Mouse (Mus musculus) Patski (cell line): ENCODE data around the gene Ercc2. TPM values are rescaled to one million over a fixed set of nuclear protein-coding genes. Genes with fewer than 3 reads are reported as not detected.

Source experiments
- ATAC-seq: fragments of 100-300 bp; one replicate; pipeline ENCODE4 v1.8.0; 2021
- CTCF ChIA-PET: fragments of 350-600 bp; sonication (Branson Sonifier 250); formaldehyde crosslinking; loops from one replicate; lab custom pipeline; 2022; ENCODE audit warnings: inconsistent platforms; lab: Charles Lee
- POLR2A ChIA-PET: fragments of 350-600 bp; sonication (Branson Sonifier 250); formaldehyde crosslinking; loops from one replicate; lab custom pipeline; 2022; ENCODE audit warnings: antibody characterized with exemption, inconsistent platforms; lab: Charles Lee
- DNase-seq: peaks from one replicate; pipeline ENCODE4 v3.0.0-alpha.2; 2011; ENCODE audit warnings: low read depth, low spot score
- H3K27me3 ChIP-seq: fragments of 371-371 bp; one replicate; pipeline ENCODE4 v1.5.1; 2021
- CTCF ChIP-seq: fragments of 100-300 bp; IDR thresholded peaks from one replicate; pipeline ENCODE4 v1.5.1; 2021
- in situ Hi-C: fragments of 300-500 bp; cut with MboI; formaldehyde crosslinking; loops from 3 replicates; pipeline ENCODE4 v1.11.1; 2018; ENCODE audit warnings: low pct_unique_long_range_greater_than_20kb, mixed read lengths
- polyA plus RNA-seq: library from polyadenylated mRNA; unstranded; gene quantifications from one replicate; pipeline ENCODE4 v1.2.3, GENCODE M21; 2021

Ercc2 gene
- polyA plus RNA-seq, 1 experiment from 2014 or later: 26.2 TPM

DNA sequence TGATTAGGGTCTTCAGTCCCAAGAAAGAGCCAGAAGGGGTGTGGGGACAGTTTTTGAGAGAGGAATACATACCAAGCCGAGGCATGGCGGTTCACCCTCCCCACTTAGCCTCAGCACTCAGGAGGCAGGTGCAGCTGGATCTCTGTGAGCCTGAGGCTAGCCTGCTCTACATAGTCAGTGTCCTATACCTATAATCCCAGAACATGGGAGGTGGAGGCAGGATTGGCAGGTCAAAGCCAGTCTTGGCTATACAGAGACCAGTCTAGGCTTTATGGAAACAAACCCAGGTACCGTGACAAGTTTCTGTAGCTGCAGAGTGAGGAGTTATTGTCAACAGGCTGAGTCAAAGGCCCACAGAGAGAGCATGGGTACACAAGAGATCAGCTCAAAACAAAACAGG is 41.3 kb downstream of the Ercc2 start:
- no peaks in the 10 kb centered on the region for H3K27me3 ChIP-seq
- in situ Hi-C loops: no loop called here
- DNase-seq (no peak), ATAC-seq (no peak)
- POLR2A ChIA-PET: interaction anchor here (1.3 kb wide), 1 partner anchor 17 kb away, joined by 4 read pairs; no protein-coding TSS in a partner anchor
- CTCF ChIA-PET: interaction anchor here (1.0 to 2.0 kb wide), 2 partner anchors 9 to 167 kb away, joined by 3 to 8 read pairs; no protein-coding TSS in a partner anchor
- TF ChIP-seq CTCF: no peak

DNA sequence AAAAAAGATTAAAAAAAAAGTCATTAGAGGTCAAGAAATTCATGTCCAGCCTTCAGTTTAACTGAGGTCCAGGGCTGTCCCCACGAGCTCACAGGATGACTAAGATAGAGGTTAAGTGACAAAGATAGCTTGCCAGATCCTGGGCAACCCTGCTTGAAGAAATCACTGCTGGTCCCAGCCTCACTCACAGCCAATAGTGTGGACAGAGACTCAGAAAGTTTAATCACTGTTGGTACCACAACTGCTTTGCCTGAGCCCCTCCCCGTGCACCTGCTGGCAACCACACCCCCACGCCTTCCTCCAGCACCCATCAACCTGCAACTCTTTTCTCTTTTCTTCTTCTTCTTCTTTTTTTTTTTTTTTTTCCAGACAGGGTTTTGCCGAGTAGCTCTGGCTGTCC is 42.2 kb downstream of the Ercc2 start:
- no peak for TF ChIP-seq CTCF
- CTCF ChIA-PET: interaction anchor here (1.0 to 2.0 kb wide), 2 partner anchors 8 to 166 kb away, joined by 3 to 8 read pairs; no protein-coding TSS in a partner anchor
- no peak for ATAC-seq
- no peaks in the 10 kb centered on the region for H3K27me3 ChIP-seq
- DNase-seq: no peak
- in situ Hi-C loops: no loop called here
- POLR2A ChIA-PET: interaction anchor here (1.3 kb wide), 1 partner anchor 17 kb away, joined by 4 read pairs; no protein-coding TSS in a partner anchor

DNA sequence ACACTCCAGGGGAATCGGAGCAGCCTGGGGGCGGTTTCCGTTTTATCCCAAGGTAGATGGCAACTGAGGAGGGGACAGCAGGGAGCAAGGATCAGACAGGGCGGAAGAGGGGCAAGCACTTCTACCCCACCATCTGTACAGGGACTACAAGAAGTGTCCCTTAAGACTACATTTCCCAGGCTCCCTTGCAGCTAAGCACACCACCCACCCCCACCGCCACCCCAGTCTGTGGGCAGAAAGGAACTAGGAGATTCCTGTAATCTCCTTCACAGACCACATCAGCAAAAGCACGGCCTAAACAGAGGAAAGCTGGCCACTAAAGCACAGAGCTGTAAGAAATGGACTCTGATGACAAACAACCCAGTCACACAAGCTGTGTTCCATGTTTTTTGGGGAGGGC is 44.5 kb downstream of the Ercc2 start:
- TF ChIP-seq CTCF: no peak
- in situ Hi-C loops: no loop called here
- no peaks in the 10 kb centered on the region for H3K27me3 ChIP-seq
- ChIA-PET CTCF (interaction anchor here (0.8 to 1.0 kb wide), 2 partner anchors 12 to 21 kb away, joined by 3 to 5 read pairs; no protein-coding TSS in a partner anchor), POLR2A (interaction anchor here (0.7 kb wide), 1 partner anchor 11 kb away, joined by 4 read pairs; no protein-coding TSS in a partner anchor)
- ATAC-seq (no peak), DNase-seq (no peak)

DNA sequence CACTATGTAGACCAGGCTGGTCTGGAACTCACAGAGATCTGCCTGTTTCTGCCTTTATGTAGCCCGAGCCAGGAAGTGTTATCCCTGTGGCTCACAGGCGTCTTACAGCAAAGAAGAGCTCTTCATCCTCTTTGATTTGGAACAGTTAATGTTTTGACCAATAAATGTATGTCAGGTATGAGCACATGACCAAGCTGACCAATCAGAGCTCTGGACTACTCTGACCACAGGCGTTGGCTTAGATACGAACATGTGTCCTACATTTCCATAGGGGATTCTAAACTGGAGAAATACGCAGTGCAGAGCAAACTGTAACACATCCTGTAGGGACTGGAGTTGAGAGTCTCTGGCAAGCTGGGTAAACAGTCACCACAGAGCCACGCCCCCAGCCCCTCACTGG is 45.1 kb downstream of the Ercc2 start:
- DNase-seq (no peak), ATAC-seq (no peak)
- CTCF ChIA-PET: interaction anchor here (0.8 to 1.0 kb wide), 2 partner anchors 13 to 21 kb away, joined by 3 to 5 read pairs; no protein-coding TSS in a partner anchor
- POLR2A ChIA-PET: interaction anchor here (0.7 kb wide), 1 partner anchor 10 kb away, joined by 4 read pairs; no protein-coding TSS in a partner anchor
- TF ChIP-seq CTCF: no peak
- no peaks in the 10 kb centered on the region for H3K27me3 ChIP-seq
- in situ Hi-C loops: no loop called here

DNA sequence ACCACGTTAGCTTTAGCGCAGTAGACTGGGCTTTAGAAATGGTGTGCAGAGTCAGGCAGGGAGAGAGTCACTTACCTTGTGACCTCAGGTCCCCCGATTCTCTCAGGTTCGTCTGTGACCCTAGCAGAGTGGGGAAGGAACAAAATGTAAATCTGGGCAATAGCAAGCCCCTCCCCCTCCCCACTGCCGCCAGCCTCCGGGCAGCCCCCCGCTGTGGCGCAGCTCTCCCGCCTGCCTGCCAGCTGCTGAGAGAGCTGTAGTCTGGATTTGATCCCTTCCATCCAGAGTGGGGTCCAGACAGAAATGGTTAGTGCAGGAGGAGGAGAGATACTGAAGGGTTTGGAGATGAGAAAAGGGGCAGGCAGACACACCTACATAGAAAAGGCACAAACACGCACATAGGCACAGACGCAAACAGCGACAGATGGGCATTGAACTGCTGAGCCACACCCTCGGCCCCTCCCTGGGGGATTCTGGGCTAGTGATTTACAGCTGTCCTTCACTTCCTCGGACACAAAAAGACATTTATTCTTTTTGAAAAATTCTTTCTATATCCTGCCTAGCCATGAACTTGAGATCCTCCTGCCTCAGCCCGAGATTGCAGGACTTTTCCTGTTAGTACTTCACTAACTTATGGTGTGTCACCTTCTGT is 46.3 kb downstream of the Ercc2 start:
- ChIA-PET POLR2A (no interaction called here), CTCF (no interaction called here)
- DNase-seq (no peak), ATAC-seq (no peak)
- no peak for TF ChIP-seq CTCF
- in situ Hi-C loops: no loop called here
- H3K27me3 ChIP-seq: no peaks in the 10 kb centered on the region

DNA sequence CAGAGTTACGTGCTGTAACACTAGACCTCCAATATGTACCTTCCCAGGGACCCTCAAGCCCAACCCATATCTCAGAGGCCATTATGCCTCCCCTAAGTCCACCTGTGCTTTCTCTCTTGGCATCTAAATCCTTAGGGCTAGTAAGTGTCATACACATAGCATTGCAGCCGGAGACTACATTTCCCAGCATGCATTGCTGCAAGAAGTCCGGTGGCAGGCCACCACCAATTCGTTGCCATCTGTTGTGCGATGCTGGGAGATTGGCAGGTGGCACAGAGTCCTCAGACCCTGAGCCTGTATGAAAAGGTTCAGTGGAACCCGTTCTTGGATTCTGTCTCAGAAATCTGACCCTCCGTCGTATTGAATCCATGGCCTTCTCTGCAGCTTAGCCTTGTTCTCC is 47.9 kb downstream of the Ercc2 start:
- TF ChIP-seq CTCF: no peak
- no peaks in the 10 kb centered on the region for H3K27me3 ChIP-seq
- ChIA-PET CTCF (interaction anchor here (2.1 kb wide), 1 partner anchor 25 kb away, joined by 12 read pairs; the partner anchor contains the start of gene Ckm), POLR2A (no interaction called here)
- ATAC-seq (no peak), DNase-seq (no peak)
- in situ Hi-C loops: no loop called here

DNA sequence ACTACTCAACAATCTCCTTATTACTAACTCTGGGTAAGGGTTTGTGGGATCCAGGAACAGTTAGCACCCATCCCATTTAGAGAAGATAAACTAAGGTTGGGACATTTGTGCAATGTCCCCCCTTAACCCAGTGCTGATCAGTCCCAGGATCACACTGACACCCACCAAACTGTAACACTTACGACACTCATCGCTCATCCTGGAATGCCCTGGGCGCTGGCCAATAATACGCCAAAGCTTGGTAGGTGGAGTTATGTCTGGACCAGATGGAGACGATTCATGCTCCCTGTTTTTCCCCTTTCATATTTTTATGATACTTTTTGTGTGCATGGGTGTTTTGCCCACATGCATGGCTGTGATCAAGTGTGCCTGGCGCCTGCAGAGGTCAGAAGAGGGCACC is 48.6 kb downstream of the Ercc2 start:
- no peak for ATAC-seq
- in situ Hi-C loops: no loop called here
- ChIA-PET POLR2A (no interaction called here), CTCF (interaction anchor here (2.1 kb wide), 1 partner anchor 25 kb away, joined by 12 read pairs; the partner anchor contains the start of gene Ckm)
- no peak for TF ChIP-seq CTCF
- no peak for DNase-seq
- no peaks in the 10 kb centered on the region for H3K27me3 ChIP-seq

DNA sequence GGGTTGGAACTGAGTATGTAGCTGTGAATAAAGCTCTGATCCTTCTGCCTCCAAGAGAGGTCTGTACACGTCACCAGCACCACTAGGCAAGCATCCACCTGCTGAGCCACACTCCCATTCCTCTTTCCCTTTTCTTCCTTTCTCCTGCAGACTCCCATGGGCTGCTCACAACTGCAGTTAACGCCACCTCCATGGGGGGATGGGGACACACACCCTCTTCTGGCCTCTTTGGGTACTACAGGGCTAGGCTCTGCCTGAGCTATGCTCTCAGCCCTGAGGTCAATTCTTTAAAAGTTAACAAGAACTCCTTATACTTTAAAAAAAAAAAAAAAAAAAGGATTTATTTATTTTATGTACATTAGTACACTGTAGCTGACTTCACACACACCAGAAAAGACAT is 50.7 kb downstream of the Ercc2 start:
- CTCF ChIA-PET: interaction anchor here (0.8 to 2.7 kb wide), 11 partner anchors 9 to 70 kb away, joined by 3 to 8 read pairs (median 4); no protein-coding TSS in a partner anchor

DNA sequence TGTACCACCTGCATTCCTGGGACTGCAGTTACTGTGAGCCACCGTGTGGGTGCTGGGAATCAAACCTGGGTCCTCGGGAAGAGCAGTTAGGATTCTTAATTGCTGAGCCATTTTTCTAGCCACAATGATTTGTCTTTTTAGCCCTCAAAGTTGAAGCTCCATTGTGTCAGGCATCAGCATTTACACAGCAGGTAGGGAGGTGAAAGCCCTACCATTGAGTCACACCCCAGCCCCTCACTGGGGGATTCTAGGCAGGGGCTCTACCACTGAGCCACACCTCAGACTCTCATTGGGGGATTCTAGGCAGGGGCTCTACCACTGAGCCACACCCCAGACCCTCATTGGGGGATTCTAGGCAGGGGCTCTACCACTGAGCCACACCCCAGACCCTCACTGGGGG is 54.5 kb downstream of the Ercc2 start:
- no peak for TF ChIP-seq CTCF
- CTCF ChIA-PET: interaction anchor here (1.7 kb wide), 1 partner anchor 31 kb away, joined by 4 read pairs; no protein-coding TSS in a partner anchor
- POLR2A ChIA-PET: no interaction called here

More for the DNA sequence above, 50.7 kb downstream of the Ercc2 start:
- no peaks in the 10 kb centered on the region for H3K27me3 ChIP-seq
- POLR2A ChIA-PET: no interaction called here
- ATAC-seq (no peak), DNase-seq (no peak)
- in situ Hi-C loops: no loop called here
- TF ChIP-seq CTCF: no peak

DNA sequence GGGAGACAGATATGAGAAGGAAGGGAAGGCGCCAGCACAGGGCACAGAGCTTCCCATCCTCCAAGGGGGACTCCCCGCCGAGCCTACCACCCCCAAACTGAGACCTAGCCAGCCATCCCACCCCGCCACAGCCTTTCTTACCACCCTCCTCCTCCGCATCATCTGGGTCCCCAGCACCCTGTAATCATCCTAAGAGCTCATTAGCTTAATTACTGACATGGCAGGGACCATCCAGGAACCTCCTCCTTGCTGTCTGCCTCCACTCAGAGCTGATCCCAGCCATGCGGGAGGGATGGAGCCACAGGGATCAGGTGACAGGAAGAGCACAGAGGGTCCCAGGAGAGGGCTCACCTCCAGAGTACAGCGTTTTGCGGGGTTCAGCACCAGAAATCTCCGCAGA is 55.2 kb downstream of the Ercc2 start:
- ATAC-seq (no peak), DNase-seq (no peak)
- ChIA-PET CTCF (interaction anchor here (1.3 to 1.7 kb wide), 2 partner anchors 30 to 31 kb away, joined by 3 to 4 read pairs; no protein-coding TSS in a partner anchor), POLR2A (interaction anchor here (0.7 kb wide), 1 partner anchor 10 kb away, joined by 4 read pairs; no protein-coding TSS in a partner anchor)
- no peak for TF ChIP-seq CTCF
- H3K27me3 ChIP-seq: no peaks in the 10 kb centered on the region
- in situ Hi-C loops: no loop called here

More for the DNA sequence above, 54.5 kb downstream of the Ercc2 start:
- no peaks in the 10 kb centered on the region for H3K27me3 ChIP-seq
- in situ Hi-C loops: no loop called here
- ATAC-seq: no peak
- no peak for DNase-seq
